Mouse (Mus musculus) telencephalon, adult 2 months (tissue): Measurements from ENCODE around the gene Ap1b1.

Experiments used
- DNase-seq: peaks from one replicate; pipeline ENCODE4 v3.0.0-alpha.2; 2011; ENCODE audit warnings: low read depth, low spot score

Ap1b1 gene

DNA sequence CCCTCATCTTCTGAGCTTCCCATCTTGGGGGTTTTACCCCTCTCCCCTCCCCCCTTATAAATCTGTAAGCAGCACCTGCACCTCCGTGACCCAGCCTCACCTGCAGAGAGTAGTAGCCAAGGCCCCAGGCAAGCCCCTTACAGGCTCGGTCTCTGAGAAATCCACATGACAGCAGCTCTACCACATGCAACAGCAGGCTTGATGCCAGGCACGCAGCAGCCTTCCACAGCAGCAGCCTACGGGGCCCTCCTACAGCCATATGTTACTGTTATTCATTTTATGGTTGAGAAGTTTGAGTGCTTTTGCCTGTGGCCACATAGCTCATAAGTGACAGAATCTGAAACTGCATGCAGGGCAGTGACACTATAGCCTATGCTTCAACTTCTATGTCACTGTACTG, 48.8 kb downstream of the Ap1b1 start:
- DNase-seq: peak; percentile 89

DNA sequence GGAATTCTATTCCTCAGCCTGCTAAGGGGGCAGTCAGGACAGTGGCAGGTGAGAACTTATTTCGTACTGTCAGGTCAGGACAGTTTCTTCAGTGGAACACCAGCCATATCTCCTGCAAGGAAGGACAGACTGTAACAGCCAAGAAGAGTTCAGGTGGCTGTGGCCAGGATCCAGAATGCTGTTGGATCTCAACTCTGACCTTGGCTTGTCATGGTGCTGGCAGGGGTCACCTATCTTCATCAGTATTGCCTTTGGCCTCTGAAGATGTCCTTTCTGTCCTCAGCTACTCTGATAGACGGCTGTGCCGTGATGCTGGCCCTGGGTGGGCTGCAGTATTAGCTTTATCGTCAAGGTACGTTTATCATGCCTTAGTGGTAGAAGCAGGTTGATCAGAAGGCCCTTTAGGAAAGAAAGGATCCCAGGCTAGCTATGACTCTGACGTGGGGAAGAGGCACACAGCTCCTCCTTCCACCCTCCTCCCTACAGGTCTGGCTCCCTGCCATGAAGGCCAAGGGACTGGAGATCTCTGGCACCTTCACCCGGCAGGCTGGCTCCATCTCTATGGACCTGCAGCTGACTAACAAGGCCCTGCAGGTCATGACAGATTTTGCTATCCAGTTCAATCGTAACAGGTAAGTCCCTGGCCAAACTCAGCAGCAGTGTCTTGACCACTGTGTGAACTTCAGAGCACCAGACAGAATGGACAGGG, 50.7 kb downstream of the Ap1b1 start:
- DNase-seq: no peak

DNA sequence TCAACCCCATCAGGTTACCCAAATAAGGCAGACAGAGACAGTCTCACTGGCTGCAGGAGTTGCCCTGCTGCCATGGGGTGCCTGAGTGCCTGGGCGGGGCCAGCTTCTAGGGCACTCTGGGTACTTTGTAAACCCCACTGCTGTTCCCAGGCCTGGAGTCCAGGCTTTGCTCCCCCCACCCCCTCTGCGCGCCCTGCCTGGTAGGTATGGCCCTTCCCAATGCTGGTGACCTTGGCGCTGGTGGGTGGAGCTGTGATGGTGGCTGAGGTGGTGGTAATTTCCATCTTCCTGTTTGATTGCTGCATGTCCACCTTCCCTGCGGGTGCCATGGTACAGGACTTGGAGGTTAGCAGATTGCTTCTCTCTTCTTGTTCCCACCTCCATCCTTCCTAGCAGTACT, 54.0 kb downstream of the Ap1b1 start:
- DNase-seq: no peak

DNA sequence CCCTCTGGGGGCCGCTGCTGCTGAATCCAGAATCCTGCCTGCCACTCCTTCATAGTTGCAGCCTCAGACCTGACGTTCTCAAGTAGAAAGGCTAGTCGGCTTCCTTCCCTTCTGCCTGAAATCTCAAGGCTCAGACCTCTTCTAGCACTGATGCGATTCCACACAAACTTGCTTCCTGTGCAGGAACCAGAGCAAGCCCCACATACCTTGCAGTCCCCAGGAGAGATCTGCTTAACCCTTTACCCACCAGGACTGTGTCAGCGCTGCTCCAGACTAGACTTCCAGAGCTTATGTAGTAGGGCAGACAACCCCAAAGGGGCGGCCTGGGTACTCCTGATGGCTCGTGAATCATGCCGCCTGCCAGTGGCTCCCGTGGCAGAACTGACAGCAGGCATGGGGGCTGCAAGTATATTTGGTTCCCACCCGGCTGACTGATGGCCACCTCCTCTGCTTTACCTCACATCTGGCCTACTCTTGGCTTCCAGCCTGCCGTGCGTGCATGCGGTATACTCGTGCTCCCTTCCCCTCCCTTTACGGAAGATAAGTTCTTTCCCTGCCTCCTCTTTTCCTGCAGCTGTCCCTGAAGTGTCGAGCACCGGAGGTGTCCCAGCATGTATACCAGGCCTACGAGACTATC, 54.6 kb downstream of the Ap1b1 start:
- DNase-seq: peak; percentile 72

DNA sequence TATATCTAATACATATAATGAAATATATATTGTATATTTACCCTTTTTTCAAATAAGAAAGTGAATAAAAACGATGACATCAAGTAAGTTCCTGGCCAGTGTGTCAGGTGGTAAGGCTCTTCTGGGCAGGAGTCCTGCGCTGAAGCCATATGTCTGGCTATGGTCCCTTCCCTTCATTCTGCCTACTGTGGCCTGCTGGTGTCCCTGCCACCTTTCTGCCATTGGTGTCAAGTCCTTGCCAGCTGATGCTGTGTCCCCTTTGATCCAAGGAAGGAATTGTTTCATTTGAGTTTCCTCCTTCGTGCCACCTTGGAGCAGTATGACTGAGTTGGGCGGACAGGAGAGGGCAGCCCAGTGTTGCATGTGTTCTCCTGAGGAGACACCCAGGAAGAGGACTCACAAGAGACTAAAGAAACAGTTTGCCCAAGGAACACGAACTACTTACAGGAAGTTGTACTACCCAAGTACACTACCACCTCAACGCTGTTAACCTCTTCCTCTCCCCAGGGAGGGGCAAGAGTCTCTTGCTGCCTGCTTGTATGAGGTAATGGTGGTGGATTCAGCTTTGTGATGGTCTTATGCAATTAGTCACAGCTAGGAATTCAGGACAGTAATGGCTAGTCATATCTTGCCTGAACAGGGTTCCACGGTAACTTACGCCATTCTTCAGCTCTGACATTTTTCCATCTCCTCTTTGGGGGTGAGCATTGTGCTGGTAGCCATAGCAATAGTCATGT, 56.2 kb downstream of the Ap1b1 start:
- no peak for DNase-seq

DNA sequence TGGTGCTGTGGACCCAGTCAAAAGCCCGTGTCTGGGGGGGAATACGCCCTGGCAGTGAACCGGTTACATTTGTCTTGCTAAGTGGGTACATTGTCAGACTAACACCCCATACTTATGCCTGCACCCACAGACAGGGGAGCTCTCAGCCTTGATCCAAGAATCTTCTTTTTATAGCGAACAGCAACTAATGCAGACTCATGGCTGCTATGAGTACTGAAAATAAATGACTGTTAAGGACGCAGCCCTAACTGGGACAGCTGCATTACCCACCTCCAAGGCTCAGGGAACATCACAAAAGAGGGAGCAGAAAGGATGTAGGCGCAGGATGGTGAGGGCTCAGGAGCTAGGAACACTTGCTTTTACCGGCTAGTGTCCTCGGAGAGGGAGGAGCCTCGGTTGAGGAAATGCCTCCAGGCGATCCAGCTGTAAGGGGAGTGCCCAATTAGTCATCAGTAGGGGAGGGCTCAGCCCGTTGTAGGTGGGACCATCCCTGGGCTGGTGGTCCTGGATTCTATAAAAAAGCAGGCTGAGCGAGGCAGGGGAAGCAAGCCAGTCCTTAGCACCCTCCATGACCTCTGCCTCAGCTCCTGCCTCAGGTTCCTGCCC, 59.8 kb downstream of the Ap1b1 start:
- DNase-seq: peak; percentile 78

DNA sequence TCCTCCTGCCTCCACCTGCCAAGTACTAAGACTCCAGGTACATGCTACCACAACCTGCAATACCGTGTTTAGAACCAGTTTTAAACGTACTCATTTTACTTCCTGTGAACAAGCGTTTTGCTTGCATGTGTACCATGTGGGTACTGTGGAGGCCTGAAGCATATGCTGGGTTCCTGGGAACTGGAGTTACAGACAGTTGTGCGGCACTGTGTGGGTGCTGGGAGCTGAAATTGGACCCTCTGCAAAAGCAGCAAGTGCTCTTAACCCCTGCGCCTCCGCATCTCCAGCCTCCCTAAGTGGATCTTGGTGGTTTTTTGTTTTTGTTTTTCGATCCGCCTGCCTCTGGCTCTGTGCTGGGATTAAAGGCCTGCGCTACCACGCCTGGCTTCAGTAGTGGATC, 65.0 kb downstream of the Ap1b1 start:
- DNase-seq: no peak

DNA sequence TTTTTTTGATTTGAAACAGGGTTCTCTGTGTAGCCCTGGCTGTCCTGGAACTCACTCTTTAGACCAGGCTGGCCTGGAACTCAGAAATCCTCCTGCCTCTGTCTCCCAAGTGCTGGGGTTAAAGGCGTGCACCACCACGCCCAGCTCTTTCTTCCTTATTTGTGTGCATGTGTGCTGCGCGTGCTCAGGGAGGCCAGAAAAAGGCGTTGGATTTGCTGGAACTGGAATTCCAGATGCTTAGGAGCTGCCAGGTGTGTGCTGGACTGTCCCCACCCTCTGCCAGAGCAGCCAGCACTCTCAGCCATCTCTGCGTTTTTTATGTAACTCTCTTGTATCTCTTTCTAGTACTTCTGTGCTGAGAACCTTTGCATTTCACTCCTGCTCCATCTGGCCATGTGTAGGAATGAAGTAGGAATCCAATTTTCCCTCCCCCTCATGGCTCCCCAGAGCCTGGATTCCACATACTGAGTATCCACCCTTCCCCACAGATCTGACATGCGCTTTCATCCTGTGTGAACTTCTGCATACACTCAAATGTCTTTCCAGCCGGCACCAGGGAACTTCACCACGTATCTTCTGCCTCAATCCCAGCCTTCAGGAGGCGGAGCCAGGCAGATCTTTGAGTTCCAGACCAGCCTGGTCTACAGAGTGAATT, 65.7 kb downstream of the Ap1b1 start:
- DNase-seq: peak; percentile 92

DNA sequence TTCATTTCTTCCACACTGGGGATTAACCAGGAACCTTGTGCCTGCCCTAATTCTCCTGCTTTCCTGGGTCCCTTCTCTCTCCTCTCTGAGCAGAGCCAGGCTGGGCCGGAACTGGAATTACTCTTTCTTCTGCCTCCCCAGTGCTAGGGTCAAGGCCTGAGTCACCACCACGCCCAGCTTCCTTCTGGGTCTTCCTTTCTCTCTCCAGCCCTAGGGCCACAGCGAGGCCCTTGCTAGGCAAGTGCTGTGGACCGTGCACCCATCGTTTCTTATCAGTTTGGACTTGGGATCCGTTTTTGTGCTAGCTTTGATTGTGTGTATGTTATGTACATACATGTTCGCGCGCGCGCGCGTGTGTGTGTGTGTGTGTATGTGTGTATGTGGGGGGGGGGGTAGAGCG, 67.5 kb downstream of the Ap1b1 start:
- no peak for DNase-seq

DNA sequence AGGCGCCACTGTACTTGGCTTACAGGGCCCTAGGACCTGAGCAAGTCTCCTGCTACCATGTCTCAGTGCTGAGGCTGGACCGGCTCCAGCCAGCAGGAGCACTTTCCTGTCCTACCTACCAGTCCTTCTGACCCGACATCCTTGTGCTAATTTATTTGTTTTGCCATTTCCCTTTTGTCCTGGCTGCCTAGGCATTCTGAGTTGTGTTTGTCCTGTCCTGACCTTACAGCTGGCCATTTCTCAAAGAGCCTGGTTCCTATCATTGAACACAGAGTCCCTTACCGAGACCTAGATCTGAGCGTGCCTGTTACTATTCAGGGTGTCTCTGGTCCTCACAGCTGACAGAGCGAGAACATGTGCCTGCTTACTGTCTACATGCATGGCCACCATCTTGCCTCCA, 68.2 kb downstream of the Ap1b1 start:
- DNase-seq: no peak

DNA sequence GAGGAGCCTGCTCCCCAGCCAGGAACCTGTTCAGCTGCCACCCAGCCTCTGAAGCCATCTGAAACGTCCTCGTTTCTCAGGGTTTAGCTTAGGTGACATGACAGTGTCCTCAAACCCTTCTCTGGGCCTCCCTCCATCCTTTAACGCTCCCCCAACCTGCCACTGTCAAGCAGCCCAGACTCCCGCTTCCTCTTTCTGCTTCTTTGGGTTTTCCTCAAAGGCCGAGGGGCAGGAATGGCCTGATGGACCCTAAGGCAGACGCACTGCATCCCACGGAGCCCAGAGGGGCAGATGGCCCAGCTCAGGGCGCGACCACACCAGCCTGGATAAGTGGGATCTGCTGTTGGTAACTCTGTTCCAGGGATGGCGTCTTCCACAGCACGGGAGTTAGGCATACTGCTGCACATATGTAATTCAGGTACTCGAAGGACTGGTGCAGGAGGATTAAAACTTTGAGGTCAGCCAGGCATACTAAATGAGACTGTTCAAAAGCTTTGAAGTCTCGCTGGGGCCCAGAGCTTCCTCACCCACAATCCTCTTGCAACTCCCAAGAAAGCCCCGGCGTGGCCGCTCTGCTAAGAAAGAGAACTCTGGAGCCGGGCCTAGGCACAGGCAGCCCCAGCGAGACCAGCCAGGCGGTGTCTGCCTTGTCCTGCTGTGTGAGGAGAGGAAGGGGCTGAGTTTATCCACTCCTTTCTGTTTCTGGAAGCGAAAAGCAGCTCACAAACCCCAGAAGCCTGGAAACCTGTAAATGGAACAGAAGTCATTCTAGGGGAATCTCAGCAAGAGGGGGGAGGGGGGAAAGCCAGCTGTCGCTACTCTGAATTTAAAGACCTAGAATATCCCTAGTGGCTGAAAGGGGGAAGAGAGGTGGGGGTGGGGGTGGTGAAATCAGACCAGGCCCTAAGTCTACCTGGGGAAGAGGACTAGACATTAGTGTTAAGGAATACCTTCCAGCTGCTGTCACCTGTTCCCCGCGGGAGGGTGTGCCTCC, 69.6 kb downstream of the Ap1b1 start:
- no peak for DNase-seq

DNA sequence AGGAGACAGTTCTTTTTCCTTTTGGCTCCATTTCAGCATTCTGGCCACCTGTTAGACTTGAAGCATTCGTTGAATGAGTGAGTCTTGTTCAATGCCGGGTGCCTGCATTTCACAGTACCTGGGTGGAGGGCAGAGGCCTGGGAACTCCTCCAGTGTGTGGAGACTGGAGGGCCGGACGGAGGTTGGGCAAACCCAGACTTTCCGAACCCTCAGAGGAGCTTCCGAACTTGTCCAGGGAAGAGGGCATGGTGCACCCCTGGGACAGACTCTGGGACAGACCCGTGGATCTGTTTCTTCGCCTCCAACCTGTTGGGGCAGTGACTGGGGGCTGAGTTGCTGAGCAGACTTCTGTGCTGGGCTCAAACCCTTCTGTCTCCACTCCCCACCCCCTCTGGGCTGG, 70.4 kb downstream of the Ap1b1 start:
- DNase-seq: no peak

DNA sequence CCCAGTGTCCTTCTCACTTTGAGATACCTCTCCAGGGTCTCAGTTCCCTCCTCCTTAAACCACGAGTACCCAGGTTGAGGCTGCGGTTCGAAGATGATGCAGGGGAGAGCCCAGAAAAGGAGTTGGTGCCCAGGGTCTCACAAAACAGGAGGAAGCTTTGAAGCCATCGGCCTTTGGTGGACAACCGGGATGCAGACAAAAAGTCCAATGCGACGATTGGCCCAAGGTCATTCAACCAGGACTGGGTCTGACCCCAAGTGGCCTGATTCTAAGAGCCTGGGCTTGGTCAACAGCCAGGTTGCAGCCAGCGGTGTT, 70.9 kb downstream of the Ap1b1 start:
- DNase-seq: no peak

DNA sequence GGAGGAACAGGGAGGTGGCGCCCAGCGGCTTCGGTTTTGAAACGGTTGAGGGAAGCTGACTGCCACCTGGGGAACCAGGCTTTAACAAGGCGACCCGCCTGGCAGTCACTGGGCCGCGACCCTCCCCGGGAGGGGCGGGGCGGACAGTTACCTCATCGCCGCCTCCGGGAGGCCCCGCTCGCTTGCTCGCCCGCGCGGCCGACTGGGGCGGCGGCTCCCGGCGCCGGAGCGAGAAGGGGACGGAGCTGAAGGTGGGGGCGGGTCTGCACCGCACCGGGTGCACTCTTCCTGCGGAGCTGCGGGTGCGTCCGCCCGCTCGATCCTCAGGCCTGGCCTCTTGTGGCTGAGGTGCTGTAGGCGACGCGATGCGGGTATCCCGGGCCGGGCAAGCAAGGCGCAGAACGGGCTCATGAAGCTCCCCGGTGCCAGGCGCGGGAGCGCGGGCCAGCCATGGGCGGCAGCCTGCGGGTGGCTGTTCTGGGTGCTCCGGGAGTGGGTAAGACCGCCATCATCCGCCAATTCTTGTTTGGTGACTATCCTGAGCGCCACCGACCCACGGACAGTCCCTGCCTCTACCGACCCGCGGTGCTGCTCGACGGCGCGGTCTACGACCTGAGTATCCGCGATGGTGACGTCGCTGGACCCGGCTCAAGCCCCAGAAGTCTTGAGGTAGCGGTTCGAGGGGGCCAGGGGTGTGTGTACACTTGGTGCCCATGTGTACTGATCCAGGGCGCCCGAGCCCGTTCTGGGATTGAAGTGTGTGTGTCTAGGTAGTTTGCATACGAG, 71.4 kb downstream of the Ap1b1 start, which contains the start of gene Rasl10a:
Gene Rasl10a, plus strand, starts transcription at position 273 of the 786 bp plus-strand sequence.
- no peak for DNase-seq

DNA sequence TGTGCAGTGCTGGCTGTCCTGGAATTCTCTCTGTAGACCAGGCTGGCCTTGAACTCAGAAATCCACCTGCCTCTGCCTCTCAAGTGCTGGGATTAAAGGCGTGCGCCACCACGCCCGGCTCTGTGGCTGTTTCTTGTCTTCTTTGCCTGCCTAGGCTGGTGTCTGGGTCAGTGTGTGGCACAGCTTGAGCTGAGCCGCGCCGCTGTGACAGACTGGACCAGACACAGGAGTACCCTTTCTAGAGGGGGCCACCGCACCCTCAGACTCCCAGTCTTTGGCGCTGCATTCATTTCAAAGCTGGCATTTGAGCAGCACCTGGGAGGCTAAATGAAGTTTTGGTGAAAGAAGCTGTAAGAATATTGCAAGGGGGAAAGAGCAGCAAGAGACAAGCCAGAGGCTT, 72.2 kb downstream of the Ap1b1 start:
- DNase-seq: no peak

DNA sequence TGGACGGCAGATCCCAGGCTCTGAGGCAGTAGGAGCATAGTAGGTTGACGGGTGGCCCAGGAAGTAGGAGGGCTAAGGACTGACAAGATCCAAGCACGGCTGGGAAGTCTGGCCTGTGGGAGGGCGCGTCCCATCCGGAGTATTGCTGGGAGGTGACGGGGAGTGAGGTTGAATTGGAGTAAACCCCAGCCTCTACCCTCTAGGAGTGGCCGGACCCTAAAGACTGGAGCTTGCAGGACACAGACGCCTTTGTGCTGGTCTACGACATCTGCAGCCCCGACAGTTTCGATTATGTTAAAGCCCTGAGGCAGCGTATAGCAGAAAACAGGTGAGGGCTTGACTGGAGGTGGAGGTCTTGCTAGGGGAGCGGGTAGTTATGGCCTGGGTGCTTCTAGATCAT, 72.6 kb downstream of the Ap1b1 start:
- DNase-seq: no peak

DNA sequence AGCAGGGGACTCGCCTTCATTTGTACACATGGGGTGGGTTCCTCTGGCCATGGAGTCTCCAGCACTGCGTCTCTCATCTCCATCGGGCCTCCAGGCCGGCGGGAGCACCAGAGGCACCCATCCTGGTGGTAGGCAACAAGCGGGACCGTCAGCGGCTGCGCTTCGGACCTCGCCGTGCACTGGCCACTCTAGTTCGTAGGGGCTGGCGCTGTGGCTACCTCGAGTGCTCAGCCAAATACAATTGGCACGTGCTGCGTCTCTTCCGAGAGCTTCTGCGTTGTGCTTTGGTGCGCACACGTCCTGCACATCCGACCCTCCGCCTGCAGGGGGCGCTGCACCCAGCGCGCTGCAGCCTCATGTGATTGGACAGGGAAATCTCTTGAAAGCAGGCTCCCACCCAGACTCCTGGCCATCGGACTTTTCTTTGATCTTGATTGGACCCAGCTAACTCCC, 73.1 kb downstream of the Ap1b1 start:
- DNase-seq: no peak

DNA sequence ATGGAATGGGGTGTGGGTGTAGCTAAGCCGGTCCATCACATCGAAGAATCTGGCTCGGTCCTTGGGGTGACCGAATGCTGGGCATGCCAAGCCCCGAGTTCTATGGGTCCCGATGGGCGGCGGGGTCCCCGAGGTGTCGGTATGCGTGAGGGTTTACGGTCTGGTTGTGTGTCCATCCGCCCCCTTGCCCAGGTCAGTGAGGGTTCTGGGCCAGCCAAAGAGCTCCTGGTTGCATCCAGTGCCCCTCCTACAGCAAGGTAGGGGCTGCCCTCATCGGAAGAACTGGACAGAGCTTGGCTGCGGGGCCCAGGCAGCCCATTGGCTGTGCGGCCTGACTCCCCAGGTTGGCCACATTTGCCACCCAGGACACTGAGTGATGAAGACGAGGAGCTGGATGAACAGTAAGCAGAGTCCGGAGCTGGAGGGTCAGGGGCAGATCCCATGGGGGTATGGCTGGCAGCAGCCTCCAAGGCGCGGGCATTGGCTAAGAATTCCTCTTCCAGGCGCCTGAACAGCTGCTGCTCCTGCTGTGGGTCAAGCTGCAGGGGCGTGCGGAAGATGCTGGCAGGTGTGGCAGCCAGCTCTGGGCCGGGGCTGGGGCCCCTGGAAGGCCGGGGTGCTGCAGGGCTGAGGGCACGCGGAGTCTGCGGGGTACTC, 74.3 kb downstream of the Ap1b1 start:
- no peak for DNase-seq

DNA sequence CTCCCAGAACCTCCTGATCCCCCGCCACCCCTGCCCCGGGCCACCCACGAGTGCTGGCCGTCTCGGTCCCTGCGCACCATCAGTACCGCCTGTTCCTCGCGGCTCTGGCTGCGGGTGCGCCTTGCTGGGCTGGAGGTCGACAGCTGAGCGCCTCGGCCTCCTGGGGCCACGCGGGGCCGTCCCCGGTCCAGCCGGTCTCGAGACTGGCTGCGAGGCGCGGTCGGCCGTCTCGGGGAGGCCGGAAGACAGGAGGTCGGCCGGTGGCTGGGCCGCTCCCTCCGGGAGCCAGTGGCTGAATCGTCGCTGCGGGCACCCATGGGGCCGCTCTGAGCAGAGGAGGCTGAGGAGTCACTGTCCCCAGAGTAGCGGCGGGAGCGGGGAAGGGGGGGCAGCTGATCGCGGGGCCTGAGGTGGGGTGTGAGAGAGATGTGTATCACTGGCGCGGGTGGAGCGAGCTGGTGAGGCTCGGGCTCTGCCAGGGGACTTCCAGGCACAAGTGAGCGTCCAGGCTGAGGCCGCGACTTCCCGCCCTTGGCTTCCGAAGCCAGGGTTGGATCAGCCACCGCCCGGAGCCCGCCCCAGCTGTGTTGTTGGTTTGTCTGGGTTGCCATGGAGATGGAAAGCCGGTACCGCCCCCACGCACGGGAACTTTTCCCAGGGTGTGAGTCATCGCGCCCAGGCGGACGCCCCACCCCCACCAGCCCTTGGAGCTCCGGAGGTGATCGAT, 75.0 kb downstream of the Ap1b1 start:
- DNase-seq: peak; percentile 69
